Mouse (Mus musculus) ES-E14 (cell line): ENCODE results near the gene Ccdc173. TPM values are rescaled to one million over a fixed set of nuclear protein-coding genes. Genes with fewer than 3 reads are reported as not detected.

Experiments
- DNase-seq: peaks from one replicate; pipeline ENCODE4 v3.0.0-alpha.2; 2013; ENCODE audit warnings: low read depth, low spot score
- H3K27ac ChIP-seq: 2 replicates; pipeline ENCODE4 v1.5.1; 2012; ENCODE audit warnings: low read depth, mild to moderate bottlenecking, low read length, moderate library complexity, mixed read lengths; ENCODE audit not compliant: poor library complexity, insufficient read depth, severe bottlenecking
- H3K36me3 ChIP-seq: 2 replicates; pipeline ENCODE4 v1.6.1; 2012; ENCODE audit warnings: mild to moderate bottlenecking, low read length, moderate library complexity, mixed read lengths; ENCODE audit not compliant: control insufficient read depth, poor library complexity, insufficient read depth, severe bottlenecking
- H3K4me1 ChIP-seq, 2 experiments: fragments of 150-350 bp in 1 of 2; sonication (generic) in 1 of 2; 2 replicates each; pipeline ENCODE4 v1.6.1; 2012; ENCODE audit warnings: low read length in 2 of 2, mild to moderate bottlenecking in 1 of 2, mixed read lengths in 1 of 2; ENCODE audit not compliant: control insufficient read depth in 2 of 2, insufficient read depth in 2 of 2, poor library complexity in 1 of 2
- H3K4me3 ChIP-seq, 2 experiments: fragments of 150-350 bp in 1 of 2; sonication (generic) in 1 of 2; 2 replicates each; pipeline ENCODE4 v1.5.1; 2012; ENCODE audit warnings: low read length in 2 of 2, low read depth in 1 of 2, mild to moderate bottlenecking in 1 of 2, mixed read lengths in 1 of 2; ENCODE audit not compliant: insufficient read depth in 1 of 2, poor library complexity in 1 of 2, severe bottlenecking in 1 of 2
- H3K9ac ChIP-seq: 2 replicates; pipeline ENCODE4 v1.6.1; 2012; ENCODE audit warnings: low read depth, mild to moderate bottlenecking, low read length, mixed read lengths; ENCODE audit not compliant: poor library complexity, insufficient read depth, severe bottlenecking
- H3K9me3 ChIP-seq: fragments of 150-350 bp; sonication (generic); 2 replicates; pipeline ENCODE4 v1.6.1; 2012; ENCODE audit warnings: low read depth, mild to moderate bottlenecking, low read length; ENCODE audit not compliant: control insufficient read depth, insufficient read depth
- CHD2 ChIP-seq: IDR thresholded peaks from 2 replicates; pipeline ENCODE4 v1.6.1; 2014; ENCODE audit warnings: mild to moderate bottlenecking, low read depth, low read length, inconsistent platforms
- HCFC1 ChIP-seq: IDR thresholded peaks from 2 replicates; pipeline ENCODE4 v1.6.1; 2012; ENCODE audit warnings: low read length, inconsistent platforms, borderline replicate concordance; ENCODE audit not compliant: insufficient read depth
- MAFK ChIP-seq: IDR thresholded peaks from 2 replicates; pipeline ENCODE4 v1.6.1; 2014; ENCODE audit warnings: mild to moderate bottlenecking, low read depth, low read length, inconsistent platforms; ENCODE audit not compliant: insufficient read depth
- ZC3H11A ChIP-seq: IDR thresholded peaks from 2 replicates; pipeline ENCODE4 v1.6.1; 2012; ENCODE audit warnings: low read depth, mild to moderate bottlenecking, inconsistent platforms, low read length, borderline replicate concordance
- ZNF384 ChIP-seq: IDR thresholded peaks from 2 replicates; pipeline ENCODE4 v1.6.1; 2012; ENCODE audit warnings: low read depth, low read length, inconsistent platforms
- in situ Hi-C, 2 experiments: fragments of 600-800 bp; cut with MboI; formaldehyde crosslinking; loops; one replicate each; pipeline ENCODE4 v1.15.1; 2025; ENCODE audit warnings: low sequenced_read_pairs in 2 of 2, inconsistent platforms in 1 of 2; ENCODE audit not compliant: unreplicated experiment in 2 of 2
- total RNA-seq: library from RNA; depleted of rRNA; stranded (reverse); fragments of 300-350 nt; gene quantifications from 2 replicates; pipeline ENCODE4 v1.2.3, GENCODE M21; 2012

Gene Ccdc173
- total RNA-seq, 1 experiment, result 0.98 TPM

- Histone ChIP-seq H3K9ac (no peak overlapping the region), H3K36me3 (peaks cover 2% of the 10 kb centered on the region; the same call in 1 of the 2 replicates), H3K4me1 (0 out of 4 replicates have a peak, but pooled peaks cover 0 to 1% of the 10 kb centered on the region in 2 experiments), H3K4me3 (no peak overlapping the region), H3K9me3 (no peaks in the 10 kb centered on the region), H3K27ac (no peak overlapping the region)
- no peak for TF ChIP-seq CHD2
- no peak for TF ChIP-seq ZC3H11A
- no peak for TF ChIP-seq MAFK
- no peak for TF ChIP-seq HCFC1
- no peak for TF ChIP-seq ZNF384
- DNase-seq, result no peak
- in situ Hi-C loops, result no loop called here
Measured at GRCm38 (mm10) chr2:69830116-69830515, 40.7 kb upstream of the Ccdc173 start.

GRCm38 (mm10) chr2:69829680-69830079 is 40.3 kb upstream of the Ccdc173 start:
- DNase-seq, result no peak
- H3K27ac ChIP-seq, result no peak overlapping the region
- H3K4me1 ChIP-seq, result 0 out of 4 replicates have a peak, but pooled peaks cover 0 to 1% of the 10 kb centered on the region in 2 experiments
- no peaks in the 10 kb centered on the region for H3K9me3 ChIP-seq
- H3K9ac ChIP-seq, result no peak overlapping the region
- in situ Hi-C loops, result no loop called here
- H3K36me3 ChIP-seq, result peaks cover 2% of the 10 kb centered on the region; the same call in 1 of the 2 replicates
- TF ChIP-seq HCFC1 (no peak), CHD2 (no peak), ZC3H11A (no peak), ZNF384 (no peak), MAFK (no peak)
- H3K4me3 ChIP-seq, result no peak overlapping the region

- in situ Hi-C loops, result no loop called here
- no peak for DNase-seq
- Histone ChIP-seq H3K4me1 (0 out of 4 replicates have a peak, but pooled peaks cover 0 to 1% of the 10 kb centered on the region in 2 experiments), H3K27ac (no peak overlapping the region), H3K36me3 (no peaks in the 10 kb centered on the region), H3K9ac (no peak overlapping the region), H3K4me3 (no peak overlapping the region), H3K9me3 (no peaks in the 10 kb centered on the region)
- TF ChIP-seq MAFK (no peak), HCFC1 (no peak), ZC3H11A (no peak), CHD2 (no peak), ZNF384 (no peak)
Measured at GRCm38 (mm10) chr2:69828031-69828430, 38.7 kb upstream of the Ccdc173 start.

- Histone ChIP-seq H3K27ac (no peak overlapping the region), H3K36me3 (no peaks in the 10 kb centered on the region), H3K4me3 (no peak overlapping the region), H3K4me1 (peaks cover 1 to 3% of the 10 kb centered on the region in 2 experiments; a peak in 1 of 4 replicates), H3K9me3 (no peaks in the 10 kb centered on the region), H3K9ac (no peak overlapping the region)
- in situ Hi-C loops, result no loop called here
- TF ChIP-seq ZC3H11A (no peak), HCFC1 (no peak), ZNF384 (no peak), MAFK (no peak), CHD2 (no peak)
- no peak for DNase-seq
Measured at GRCm38 (mm10) chr2:69826380-69826779, 37.0 kb upstream of the Ccdc173 start.

GRCm38 (mm10) chr2:69825898-69826297 is 36.5 kb upstream of the Ccdc173 start:
- Histone ChIP-seq H3K9me3 (no peaks in the 10 kb centered on the region), H3K4me3 (no peak overlapping the region), H3K4me1 (peaks cover 1 to 3% of the 10 kb centered on the region in 2 experiments; a peak in 1 of 4 replicates), H3K9ac (no peak overlapping the region), H3K27ac (no peak overlapping the region), H3K36me3 (no peaks in the 10 kb centered on the region)
- TF ChIP-seq ZC3H11A (no peak), CHD2 (no peak), HCFC1 (no peak), ZNF384 (no peak), MAFK (no peak)
- in situ Hi-C loops, result no loop called here
- no peak for DNase-seq
